Mouse (Mus musculus) hindbrain, postnatal 0 days (tissue): ENCODE measurements around the gene Ubap2. TPM values are rescaled to one million over a fixed set of nuclear protein-coding genes. Genes with fewer than 3 reads are reported as not detected.

Experiments
- ATAC-seq: fragments of 200-750 bp; cut with Nextera tagmentation; 2 replicates; pipeline ENCODE4 v1.8.0; 2017; ENCODE audit warnings: mild to moderate bottlenecking, moderate TSS enrichment, moderate library complexity
- DNase-seq: peaks from one replicate; pipeline ENCODE4 v3.0.0-alpha.2; 2015; ENCODE audit warnings: low spot score
- H3K27ac ChIP-seq: fragments of 300-500 bp; sonication (generic); 2 replicates; pipeline ENCODE4 v1.5.1; 2014; ENCODE audit warnings: mild to moderate bottlenecking
- H3K27me3 ChIP-seq: fragments of 300-500 bp; sonication (generic); 2 replicates; pipeline ENCODE4 v1.6.1; 2014; ENCODE audit warnings: low read length, mixed read lengths; ENCODE audit not compliant: insufficient read depth
- H3K36me3 ChIP-seq: fragments of 300-500 bp; sonication (generic); 2 replicates; pipeline ENCODE4 v1.6.1; 2014; ENCODE audit warnings: low read length, mixed read lengths; ENCODE audit not compliant: insufficient read depth
- H3K4me1 ChIP-seq: fragments of 300-500 bp; sonication (generic); 2 replicates; pipeline ENCODE4 v1.6.1; 2014; ENCODE audit warnings: antibody characterized with exemption, low read length, mixed read lengths; ENCODE audit not compliant: insufficient read depth
- H3K4me2 ChIP-seq: fragments of 300-500 bp; sonication (generic); 2 replicates; pipeline ENCODE4 v1.6.1; 2014; ENCODE audit warnings: low read depth, mild to moderate bottlenecking, low read length, moderate library complexity, mixed read lengths
- H3K4me3 ChIP-seq: fragments of 300-500 bp; sonication (generic); 2 replicates; pipeline ENCODE4 v1.5.1; 2014; ENCODE audit warnings: low read length
- H3K9ac ChIP-seq: fragments of 300-500 bp; sonication (generic); replicated peaks from 2 replicates; pipeline ENCODE4 v1.6.1; 2014; ENCODE audit warnings: mild to moderate bottlenecking, low read length, moderate library complexity, mixed read lengths
- H3K9me3 ChIP-seq: fragments of 300-500 bp; sonication (generic); 2 replicates; pipeline ENCODE4 v1.6.1; 2016; ENCODE audit warnings: low read length, mixed read lengths
- CTCF ChIP-seq: IDR thresholded peaks from 2 replicates; pipeline ENCODE4 v1.5.1; 2016; ENCODE audit warnings: antibody characterized with exemption, control low read depth, low read depth
- WGBS: fragments of 180-500 bp; shearing (Covaris S2); extraction: QIAGEN DNeasy Blood & Tissue Kit; methylation state at CpG from one replicate; pipeline ENCODE4 v1.1.7; 2014; 5-methylcytosine and 5-hydroxymethylcytosine counted together
- polyA plus RNA-seq: library from polyadenylated mRNA; unstranded; fragments of >200 nt; fragmentation: Nextera tagmentation; extraction: Ambion mirVana; gene quantifications from 2 replicates; pipeline ENCODE4 v1.2.1, GENCODE M21; 2015
- total RNA-seq: library from RNA; depleted of rRNA; stranded (reverse); fragments of >200 nt; gene quantifications from 2 replicates; pipeline ENCODE4 v1.2.3, GENCODE M21; 2014

Gene Ubap2
- total and polyA plus RNA-seq, 2 experiments from 2014 or later, result 31.0 to 33.8 TPM

DNA sequence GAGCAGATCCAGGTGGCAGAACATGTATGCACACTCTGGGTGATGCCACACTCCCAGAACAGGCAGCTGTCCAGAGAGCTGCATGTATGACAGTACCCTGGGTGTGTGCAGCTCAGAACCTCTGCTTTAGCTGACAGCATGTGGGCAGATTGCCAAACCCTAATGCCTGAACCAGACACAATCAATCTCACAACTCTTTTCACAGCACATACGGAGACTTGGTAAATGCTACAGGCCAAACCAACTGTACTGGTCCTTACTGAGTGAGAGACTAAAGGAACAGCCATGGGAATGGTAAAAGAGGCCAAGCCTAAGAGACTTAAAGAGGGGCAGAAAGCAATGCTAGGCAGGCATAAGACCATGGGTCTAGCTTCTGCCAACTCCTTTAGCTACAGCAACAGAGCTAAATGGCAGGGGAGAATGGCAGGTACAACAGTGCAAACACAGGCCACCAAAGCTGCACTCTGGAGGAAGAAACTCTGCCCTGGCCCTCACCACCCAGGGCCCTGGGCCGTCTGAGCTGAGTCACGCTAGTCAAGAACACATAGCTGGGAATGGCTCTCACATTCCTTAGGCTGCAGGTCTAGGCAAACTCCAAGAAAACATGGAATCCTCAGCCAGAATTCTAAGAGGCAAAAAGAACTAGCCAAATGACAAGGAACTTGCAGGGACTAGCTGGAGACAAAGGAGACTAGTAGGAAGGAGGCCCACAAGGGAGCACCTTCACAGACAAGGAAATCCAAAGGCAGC is 77.9 kb downstream of the Ubap2 start:
- 51% methylated on average over 3 of the region's 3 CpGs for WGBS
- Histone ChIP-seq H3K36me3 (peaks cover 59% of the 10 kb centered on the region), H3K4me2 (no peak overlapping the region), H3K9me3 (no peaks in the 10 kb centered on the region), H3K27ac (peak overlapping the region; percentile 26; the same call in 1 of the 2 replicates), H3K27me3 (no peaks in the 10 kb centered on the region), H3K4me3 (no peak overlapping the region), H3K9ac (no peak overlapping the region), H3K4me1 (no peaks in the 10 kb centered on the region)
- no peak for ATAC-seq
- DNase-seq, result peak; percentile 37
- TF ChIP-seq CTCF, result no peak

DNA sequence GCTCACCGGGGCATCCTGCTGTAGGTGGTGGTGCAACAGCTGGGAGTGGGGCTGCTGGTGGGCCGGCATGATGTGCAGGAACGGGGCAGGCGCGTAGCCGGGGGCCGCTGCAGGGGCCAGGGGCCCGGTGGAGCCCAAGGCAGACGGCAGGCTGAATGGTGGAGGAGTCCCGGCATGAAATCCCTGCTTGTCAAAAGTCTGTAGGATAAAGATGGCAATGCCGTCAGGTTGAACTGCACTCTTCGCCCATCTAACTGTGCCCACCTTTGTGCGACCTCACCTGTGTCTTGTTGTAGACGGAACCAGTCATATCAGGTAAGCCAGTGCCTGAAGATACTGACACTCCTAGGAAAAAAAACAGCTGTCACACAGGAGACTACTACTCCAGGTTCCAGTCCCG is 79.6 kb downstream of the Ubap2 start:
- no peak overlapping the region for H3K9ac ChIP-seq
- H3K4me1 ChIP-seq, result no peaks in the 10 kb centered on the region
- no peak for TF ChIP-seq CTCF
- no peak overlapping the region for H3K4me2 ChIP-seq
- ATAC-seq (no peak), DNase-seq (no peak)
- no peaks in the 10 kb centered on the region for H3K9me3 ChIP-seq
- H3K36me3 ChIP-seq, result peaks cover 57% of the 10 kb centered on the region
- H3K27ac ChIP-seq, result no peak overlapping the region
- WGBS, result 90% methylated on average over 15 of the region's 15 CpGs
- no peak overlapping the region for H3K4me3 ChIP-seq
- H3K27me3 ChIP-seq, result no peaks in the 10 kb centered on the region

DNA sequence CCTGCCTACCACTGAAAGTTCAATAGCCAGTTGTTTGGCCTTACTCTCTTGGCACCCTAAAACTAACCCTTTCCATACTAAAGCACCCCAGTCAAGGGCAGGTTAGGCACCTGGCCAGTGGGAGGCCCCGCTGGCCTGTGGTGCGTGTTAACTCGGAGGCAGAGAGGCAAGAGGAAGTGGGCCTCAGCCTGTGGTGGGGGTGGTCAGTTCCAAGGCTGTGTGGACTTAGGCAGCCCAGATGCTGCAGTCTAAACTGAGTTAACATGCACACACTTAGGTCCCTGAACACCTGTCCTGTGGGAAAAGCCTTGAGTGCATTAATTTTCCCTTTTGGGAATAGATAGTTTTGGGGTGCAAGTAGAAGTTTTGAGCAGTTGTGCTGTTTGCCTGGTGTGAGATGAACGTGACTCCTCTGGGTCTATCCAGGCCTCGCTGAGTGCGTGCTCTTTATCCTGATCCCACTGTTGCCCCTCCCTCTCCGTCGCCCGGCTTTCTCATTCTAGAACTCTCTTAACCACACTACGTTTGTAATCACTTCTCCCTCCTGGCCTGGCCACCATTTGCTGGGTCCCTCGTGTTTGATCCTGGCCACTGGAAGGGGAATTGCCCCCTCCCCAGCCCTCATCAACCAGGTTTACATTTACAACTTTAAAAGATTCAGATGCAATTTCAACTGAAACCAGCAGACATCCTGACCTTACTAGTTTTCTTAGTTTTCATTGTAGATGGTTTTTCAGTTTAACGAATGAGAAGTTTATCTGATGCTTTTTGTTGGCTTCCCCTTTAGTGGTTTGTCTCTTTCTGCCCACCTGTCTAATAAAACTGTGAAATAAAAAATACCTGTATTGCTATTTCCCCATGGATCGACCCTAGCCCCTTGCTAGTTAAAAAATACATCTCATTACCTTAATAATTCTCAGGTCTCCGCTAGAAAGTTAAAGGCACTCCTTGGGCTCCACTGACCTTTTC is 82.1 kb downstream of the Ubap2 start:
- H3K36me3 ChIP-seq, result peaks cover 47% of the 10 kb centered on the region

DNA sequence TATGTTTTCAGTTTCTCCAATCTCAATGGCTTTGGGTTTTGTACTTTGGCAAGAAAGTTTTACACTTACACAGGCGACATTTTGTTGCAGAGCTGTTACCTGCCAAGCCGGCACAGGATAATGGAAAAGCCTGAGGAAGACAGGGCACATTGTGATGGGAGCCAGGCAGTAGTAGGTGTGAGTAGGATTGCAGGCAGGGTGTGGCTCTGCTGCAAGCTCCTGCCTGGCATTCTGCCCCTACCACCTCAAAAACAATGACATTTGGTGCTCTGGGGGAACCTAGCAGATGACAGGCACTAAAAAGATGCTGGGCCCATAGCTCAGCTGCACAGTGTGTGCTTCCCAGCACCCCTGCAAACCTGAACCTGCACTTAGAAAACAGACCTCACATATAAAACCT is 85.1 kb downstream of the Ubap2 start:
- Histone ChIP-seq H3K4me2 (no peak overlapping the region), H3K27ac (no peak overlapping the region), H3K4me3 (no peak overlapping the region), H3K9ac (no peak overlapping the region), H3K36me3 (peaks cover 30% of the 10 kb centered on the region), H3K9me3 (no peaks in the 10 kb centered on the region), H3K27me3 (no peaks in the 10 kb centered on the region), H3K4me1 (no peaks in the 10 kb centered on the region)
- WGBS, result 93% methylated on average over 2 of the region's 2 CpGs
- ATAC-seq, result no peak
- TF ChIP-seq CTCF, result no peak
- DNase-seq, result no peak

More for the DNA sequence above, 82.1 kb downstream of the Ubap2 start:
- H3K27me3 ChIP-seq, result no peaks in the 10 kb centered on the region
- 71% methylated on average over 14 of the region's 14 CpGs for WGBS
- H3K27ac ChIP-seq, result no peak overlapping the region
- no peak for DNase-seq
- ATAC-seq, result no peak
- no peak overlapping the region for H3K9ac ChIP-seq
- H3K9me3 ChIP-seq, result no peaks in the 10 kb centered on the region
- no peak overlapping the region for H3K4me3 ChIP-seq
- no peak overlapping the region for H3K4me2 ChIP-seq
- TF ChIP-seq CTCF, result no peak
- no peaks in the 10 kb centered on the region for H3K4me1 ChIP-seq

DNA sequence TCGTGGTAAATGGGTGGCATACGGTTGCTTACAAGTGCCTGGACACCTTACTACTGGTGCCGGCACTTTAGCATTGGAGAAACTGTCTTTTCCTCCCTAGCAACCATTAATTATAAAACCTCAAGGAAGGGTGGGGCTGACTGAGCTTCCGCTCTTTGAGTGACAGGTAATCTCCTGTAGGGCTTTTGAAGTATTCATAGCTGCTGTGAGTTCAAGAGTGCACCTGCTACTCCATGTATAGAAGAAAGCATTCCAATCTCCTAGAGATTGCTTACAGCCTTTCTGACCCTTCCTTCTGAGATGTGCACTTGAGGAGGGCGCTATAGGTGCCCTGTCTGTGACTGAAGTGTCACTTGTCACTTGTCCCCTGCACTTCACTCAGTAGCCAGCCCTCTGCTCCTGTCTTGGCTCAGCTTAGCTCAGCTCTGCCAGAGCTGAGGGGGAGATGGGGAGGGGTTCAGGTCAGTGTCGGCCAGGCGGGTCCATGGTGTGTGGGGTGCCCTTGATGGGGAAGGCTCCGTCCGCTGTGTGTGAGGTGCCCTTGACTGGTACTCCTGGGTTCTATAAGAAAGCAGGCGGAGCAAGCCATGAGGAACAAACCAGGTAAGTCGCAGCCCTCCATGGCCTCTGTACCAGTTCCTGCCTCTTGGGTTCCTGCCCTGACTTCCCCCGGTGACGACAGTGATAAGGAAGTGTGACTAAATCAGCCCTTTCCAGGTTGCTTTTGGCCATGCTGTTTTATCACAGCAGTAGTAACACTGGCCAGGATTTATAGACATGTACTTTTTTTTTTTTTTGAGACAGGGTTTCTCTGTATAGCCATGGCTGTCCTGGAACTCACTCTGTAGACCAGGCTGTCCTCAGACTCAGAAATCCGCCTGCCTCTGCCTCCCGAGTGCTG is 94.9 kb downstream of the Ubap2 start:
- Histone ChIP-seq H3K4me1 (no peaks in the 10 kb centered on the region), H3K36me3 (peaks cover 6% of the 10 kb centered on the region; the same call in 1 of the 2 replicates), H3K9me3 (no peaks in the 10 kb centered on the region), H3K9ac (no peak overlapping the region), H3K27ac (no peak overlapping the region), H3K4me2 (no peak overlapping the region), H3K27me3 (no peaks in the 10 kb centered on the region), H3K4me3 (no peak overlapping the region)
- TF ChIP-seq CTCF, result no peak
- DNase-seq (no peak), ATAC-seq (no peak)
- WGBS, result 78% methylated on average over 15 of the region's 15 CpGs

DNA sequence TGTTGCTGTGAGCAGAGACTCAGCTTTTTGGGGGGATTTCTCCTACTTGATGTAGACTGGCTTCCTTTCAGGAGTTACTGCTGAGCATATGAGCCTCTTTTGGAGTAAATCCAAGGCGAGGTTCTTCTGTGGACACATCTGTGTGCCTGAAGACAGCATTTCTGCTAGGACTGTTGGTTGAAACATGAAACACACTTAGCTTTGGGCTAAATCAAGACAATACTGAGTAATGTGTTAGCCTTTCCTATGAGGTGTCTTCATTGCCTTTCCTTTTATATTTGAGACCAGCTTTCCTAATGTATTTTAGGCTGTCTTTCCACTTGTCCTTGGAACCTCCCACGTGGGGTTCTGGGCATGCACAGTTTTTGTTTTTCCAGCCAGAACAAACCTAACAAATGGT is 100.3 kb downstream of the Ubap2 start:
- 78% methylated on average over 2 of the region's 2 CpGs for WGBS

More for the DNA sequence above, 100.3 kb downstream of the Ubap2 start:
- no peaks in the 10 kb centered on the region for H3K4me1 ChIP-seq
- H3K4me2 ChIP-seq, result no peak overlapping the region
- H3K36me3 ChIP-seq, result peaks cover 8% of the 10 kb centered on the region; the same call in 1 of the 2 replicates
- ATAC-seq, result no peak
- H3K4me3 ChIP-seq, result no peak overlapping the region
- no peak overlapping the region for H3K27ac ChIP-seq
- DNase-seq, result no peak
- H3K9me3 ChIP-seq, result no peaks in the 10 kb centered on the region
- TF ChIP-seq CTCF, result no peak
- no peak overlapping the region for H3K9ac ChIP-seq
- H3K27me3 ChIP-seq, result no peaks in the 10 kb centered on the region
